Mouse (Mus musculus) lung, adult 2 months (tissue): ENCODE data around the gene C2cd4d.
A peak's percentile ranks its signal among the peaks of the same experiment; 100 is the strongest.

ENCODE experiments used
- CTCF ChIP-seq: fragments of 200-500 bp; IDR thresholded peaks from 2 replicates; pipeline ENCODE4 v1.5.1; 2011; ENCODE audit warnings: mild to moderate bottlenecking, low read length, control low read depth; ENCODE audit not compliant: insufficient read depth
- POLR2A ChIP-seq: fragments of 200-500 bp; IDR thresholded peaks from 2 replicates; pipeline ENCODE4 v1.6.1; 2011; ENCODE audit warnings: low read depth, mild to moderate bottlenecking, control low read depth, low read length, borderline replicate concordance; ENCODE audit errors: extremely low read depth

GRCm38 (mm10) chr3:94372641-94373040 lies 10.4 kb downstream of the C2cd4d start, which contains the start of gene Rorc:
- TF ChIP-seq CTCF, result no peak
- TF ChIP-seq POLR2A, result peak; percentile 37; the same call in 1 of the 2 replicates
